Mouse (Mus musculus): ENCODE data around the gene Smo. TPM values are rescaled to one million over a fixed set of nuclear protein-coding genes. Genes with fewer than 3 reads are reported as not detected.

Smo gene
- polyA plus RNA-seq, 1 experiment from 2014 or later = 3.2 TPM

DNA sequence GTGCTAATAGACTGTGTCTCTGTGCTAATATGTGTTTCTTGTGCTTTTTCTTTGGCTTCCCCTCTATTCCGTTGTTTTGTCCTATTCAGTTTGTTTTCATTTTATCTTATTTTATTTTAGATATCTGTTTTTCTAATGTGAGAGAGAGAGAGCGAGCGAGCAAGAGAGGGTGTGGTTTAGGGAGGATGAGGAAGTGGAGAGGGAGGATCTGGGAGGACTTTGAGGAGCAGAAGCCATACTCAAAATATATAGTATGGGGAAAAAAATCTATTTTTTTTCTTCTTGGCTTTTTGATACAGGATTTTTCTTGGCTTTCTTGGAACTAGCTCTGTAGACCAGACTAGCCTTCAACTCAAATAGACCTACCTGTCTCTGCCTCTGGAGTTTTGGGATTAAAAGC is 7.3 kb upstream of the Smo start:
- whole genome bisulfite sequencing (ENCODE audit: insufficient replicate concordance) = 51% methylated on average over 3 of the region's 3 CpGs
- peaks cover 25% of the 10 kb centered on the region for H3K27me3 ChIP-seq
- H3K4me3 ChIP-seq (replicated peaks) = no peak overlapping the region
- ATAC-seq (ENCODE audit: insufficient read depth) = no peak
- H3K4me2 ChIP-seq = no peak overlapping the region
- H3K4me1 ChIP-seq (replicated peaks) = no peaks in the 10 kb centered on the region
- H3K27ac ChIP-seq (replicated peaks) = no peak overlapping the region
- no peaks in the 10 kb centered on the region for H3K36me3 ChIP-seq (replicated peaks)
- H3K9me3 ChIP-seq (replicated peaks) = no peaks in the 10 kb centered on the region
- no peak overlapping the region for H3K9ac ChIP-seq

GRCm38 (mm10) chr6:29729491-29729890 is 5.8 kb upstream of the Smo start:
- Histone ChIP-seq H3K4me1 (replicated peaks) (no peaks in the 10 kb centered on the region), H3K36me3 (replicated peaks) (no peaks in the 10 kb centered on the region), H3K9me3 (replicated peaks) (no peaks in the 10 kb centered on the region), H3K9ac (no peak overlapping the region), H3K4me3 (replicated peaks) (no peak overlapping the region), H3K4me2 (no peak overlapping the region), H3K27ac (replicated peaks) (no peak overlapping the region), H3K27me3 (peaks cover 36% of the 10 kb centered on the region)
- ATAC-seq (ENCODE audit: insufficient read depth) = no peak
- WGBS (ENCODE audit: insufficient replicate concordance) = 47% methylated on average over 1 of the region's 1 CpGs

DNA sequence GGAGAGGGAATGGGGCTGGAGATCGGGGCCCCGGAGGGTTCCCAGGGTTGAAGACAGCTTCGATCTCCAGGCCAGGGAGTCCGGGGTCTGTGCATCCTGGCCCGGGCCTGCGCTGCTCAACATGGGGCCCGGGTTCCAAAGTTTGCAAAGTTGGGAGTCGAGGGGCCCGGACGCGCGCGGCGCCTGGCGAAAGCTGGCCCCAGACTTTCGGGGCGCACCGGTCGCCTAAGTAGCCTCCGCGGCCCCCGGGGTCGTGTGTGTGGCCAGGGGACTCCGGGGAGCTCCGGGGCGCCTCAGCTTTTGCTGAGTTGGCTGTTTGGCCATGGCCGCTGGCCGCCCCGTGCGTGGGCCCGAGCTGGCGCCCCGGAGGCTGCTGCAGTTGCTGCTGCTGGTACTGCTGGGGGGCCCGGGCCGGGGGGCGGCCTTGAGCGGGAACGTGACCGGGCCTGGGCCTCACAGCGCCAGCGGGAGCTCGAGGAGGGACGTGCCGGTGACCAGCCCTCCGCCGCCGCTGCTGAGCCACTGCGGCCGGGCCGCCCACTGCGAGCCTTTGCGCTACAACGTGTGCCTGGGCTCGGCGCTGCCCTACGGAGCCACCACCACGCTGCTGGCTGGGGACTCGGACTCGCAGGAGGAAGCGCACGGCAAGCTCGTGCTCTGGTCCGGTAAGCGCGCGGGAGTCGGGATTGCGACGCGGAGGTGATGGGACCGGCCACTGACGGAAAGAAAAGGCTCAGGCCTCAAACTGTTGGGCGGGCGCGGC is 567 bp downstream of the Smo start:
- WGBS (ENCODE audit: insufficient replicate concordance) = under 1% methylated on average over 75 of the region's 75 CpGs
- peak overlapping the region; percentile 70 for H3K9ac ChIP-seq
- peak overlapping the region; percentile 96 for H3K4me2 ChIP-seq
- H3K36me3 ChIP-seq (replicated peaks) = no peaks in the 10 kb centered on the region
- H3K27me3 ChIP-seq = peaks cover 67% of the 10 kb centered on the region
- no peaks in the 10 kb centered on the region for H3K9me3 ChIP-seq (replicated peaks)
- H3K27ac ChIP-seq (replicated peaks) = peak overlapping the region; percentile 59
- ATAC-seq (ENCODE audit: insufficient read depth) = peak; percentile 66
- H3K4me1 ChIP-seq (replicated peaks) = peaks cover 27% of the 10 kb centered on the region
- peak overlapping the region; percentile 68 for H3K4me3 ChIP-seq (replicated peaks)

DNA sequence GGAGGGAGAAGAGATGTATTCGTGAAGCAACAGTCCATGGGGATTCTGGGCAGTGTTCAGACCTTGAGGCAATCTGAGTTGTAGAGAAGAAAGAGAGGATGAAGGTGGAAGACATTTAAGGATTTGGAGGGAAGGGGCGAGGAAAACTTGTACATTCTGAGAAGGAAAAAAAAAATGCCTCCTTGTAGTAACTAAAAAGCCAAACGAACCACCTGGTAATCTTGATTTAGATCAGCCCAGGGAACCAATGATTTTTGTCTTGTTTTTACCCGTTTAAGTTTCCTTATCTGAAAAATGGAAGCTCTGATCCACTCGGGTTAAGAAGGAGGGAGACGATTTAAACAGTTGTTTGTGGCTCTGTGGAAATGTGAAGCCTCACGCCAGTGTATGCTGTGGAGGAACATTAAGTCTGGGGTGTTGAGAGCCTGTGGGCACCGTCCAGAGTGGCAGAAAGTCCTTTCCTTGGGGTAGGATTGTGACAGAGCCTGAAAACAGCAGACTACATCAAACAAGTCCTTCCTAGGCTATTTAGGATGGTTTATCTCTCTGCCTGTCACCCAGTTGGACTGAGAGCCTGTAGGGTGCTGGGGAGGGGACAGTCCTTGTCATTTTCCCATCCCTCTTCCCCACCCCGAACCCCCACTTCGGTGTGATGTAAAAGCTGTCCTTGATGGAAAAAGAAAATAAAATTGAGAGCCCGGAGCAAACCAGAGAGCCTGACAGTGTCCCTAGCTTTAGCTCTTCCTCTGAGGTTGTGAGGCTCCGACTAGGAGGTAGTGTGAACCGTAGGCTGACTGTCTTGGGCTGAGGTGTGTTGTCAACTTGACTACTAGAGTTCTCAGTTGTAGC is 1.5 kb downstream of the Smo start:
- Histone ChIP-seq H3K27ac (replicated peaks) (no peak overlapping the region), H3K4me3 (replicated peaks) (peak overlapping the region; percentile 68), H3K27me3 (peaks cover 64% of the 10 kb centered on the region), H3K36me3 (replicated peaks) (no peaks in the 10 kb centered on the region), H3K9ac (peak overlapping the region; percentile 70), H3K9me3 (replicated peaks) (no peaks in the 10 kb centered on the region), H3K4me1 (replicated peaks) (peaks cover 27% of the 10 kb centered on the region), H3K4me2 (peak overlapping the region; percentile 96)
- no peak for ATAC-seq (ENCODE audit: insufficient read depth)
- WGBS (ENCODE audit: insufficient replicate concordance) = 14% methylated on average over 13 of the region's 13 CpGs

DNA sequence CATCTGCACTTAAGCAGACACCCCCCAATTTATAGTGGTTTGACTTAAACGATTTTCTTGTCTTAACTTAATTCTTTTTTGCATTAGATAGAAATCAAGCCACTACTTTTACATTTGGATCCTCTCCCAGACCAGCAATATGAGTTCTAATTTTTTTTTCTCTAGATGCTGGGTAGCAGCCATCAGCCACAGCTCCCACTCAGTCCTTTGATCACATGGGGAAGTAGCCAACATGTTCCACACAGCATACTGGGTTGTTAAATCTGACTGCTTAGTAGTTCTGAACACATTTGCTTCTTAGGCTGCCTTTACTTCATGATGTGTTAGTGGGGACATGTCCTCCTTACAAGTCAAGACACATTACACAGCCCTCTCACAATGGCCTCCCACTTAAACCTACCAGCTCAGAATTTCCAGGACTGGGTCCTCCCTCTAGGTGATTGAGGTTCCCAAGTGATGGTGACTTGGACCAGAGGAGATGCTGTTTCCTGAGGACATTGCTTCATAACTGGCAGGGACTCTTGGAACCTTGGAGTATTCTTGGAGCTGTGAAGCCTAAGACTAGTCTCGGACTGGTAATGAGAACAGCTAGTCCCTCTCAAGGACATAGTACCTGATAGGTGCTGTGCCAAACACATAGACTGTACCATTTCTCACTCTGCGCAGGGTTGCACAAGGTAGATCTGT is 16.3 kb downstream of the Smo start:
- Histone ChIP-seq H3K27me3 (no peaks in the 10 kb centered on the region), H3K9me3 (replicated peaks) (peaks cover 11% of the 10 kb centered on the region), H3K4me3 (replicated peaks) (no peak overlapping the region), H3K4me1 (replicated peaks) (no peaks in the 10 kb centered on the region), H3K36me3 (replicated peaks) (no peaks in the 10 kb centered on the region), H3K4me2 (no peak overlapping the region), H3K27ac (replicated peaks) (no peak overlapping the region), H3K9ac (no peak overlapping the region)
- no peak for ATAC-seq (ENCODE audit: insufficient read depth)
- 72% methylated on average over 3 of the region's 3 CpGs for WGBS (ENCODE audit: insufficient replicate concordance)

- no peaks in the 10 kb centered on the region for H3K27me3 ChIP-seq
- no peak for ATAC-seq (ENCODE audit: insufficient read depth)
- H3K36me3 ChIP-seq (replicated peaks) = 0 out of 2 replicates have a peak, but pooled peaks cover 3% of the 10 kb centered on the region
- H3K9ac ChIP-seq = no peak overlapping the region
- H3K4me1 ChIP-seq (replicated peaks) = no peaks in the 10 kb centered on the region
- H3K27ac ChIP-seq (replicated peaks) = no peak overlapping the region
- WGBS (ENCODE audit: insufficient replicate concordance) = 74% methylated on average over 11 of the region's 11 CpGs
- no peak overlapping the region for H3K4me3 ChIP-seq (replicated peaks)
- H3K4me2 ChIP-seq = no peak overlapping the region
- peaks cover 5% of the 10 kb centered on the region for H3K9me3 ChIP-seq (replicated peaks)
Observed at GRCm38 (mm10) chr6:29753336-29753735, 18.0 kb downstream of the Smo start.

- Histone ChIP-seq H3K4me3 (replicated peaks) (no peak overlapping the region), H3K4me2 (no peak overlapping the region), H3K4me1 (replicated peaks) (no peaks in the 10 kb centered on the region), H3K27ac (replicated peaks) (no peak overlapping the region), H3K36me3 (replicated peaks) (0 out of 2 replicates have a peak, but pooled peaks cover 3% of the 10 kb centered on the region), H3K9ac (no peak overlapping the region), H3K27me3 (no peaks in the 10 kb centered on the region), H3K9me3 (replicated peaks) (no peaks in the 10 kb centered on the region)
- ATAC-seq (ENCODE audit: insufficient read depth) = no peak
- WGBS (ENCODE audit: insufficient replicate concordance) = 71% methylated on average over 5 of the region's 5 CpGs
Observed at GRCm38 (mm10) chr6:29756001-29756400, 20.7 kb downstream of the Smo start.

DNA sequence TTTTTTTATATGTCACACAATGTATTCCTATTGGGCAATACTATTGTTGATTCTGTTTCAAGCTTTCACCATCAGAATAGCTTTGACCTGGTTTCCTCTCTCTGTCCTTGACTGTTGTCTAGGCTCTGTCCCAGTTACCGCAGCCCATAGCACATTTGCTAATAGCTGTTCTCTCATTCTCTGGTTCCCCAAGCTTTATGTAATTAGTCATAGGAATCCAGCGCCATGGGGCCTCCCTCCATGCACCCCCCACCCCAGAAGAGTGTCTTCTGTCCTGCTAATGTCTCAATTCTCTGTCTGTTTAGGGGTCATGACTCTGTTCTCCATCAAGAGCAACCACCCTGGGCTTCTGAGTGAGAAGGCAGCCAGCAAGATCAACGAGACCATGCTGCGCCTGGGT is 21.2 kb downstream of the Smo start:
- Histone ChIP-seq H3K4me3 (replicated peaks) (no peak overlapping the region), H3K9me3 (replicated peaks) (no peaks in the 10 kb centered on the region), H3K4me2 (no peak overlapping the region), H3K27me3 (no peaks in the 10 kb centered on the region), H3K36me3 (replicated peaks) (0 out of 2 replicates have a peak, but pooled peaks cover 3% of the 10 kb centered on the region), H3K27ac (replicated peaks) (no peak overlapping the region), H3K9ac (no peak overlapping the region), H3K4me1 (replicated peaks) (no peaks in the 10 kb centered on the region)
- no peak for ATAC-seq (ENCODE audit: insufficient read depth)
- 76% methylated on average over 4 of the region's 4 CpGs for WGBS (ENCODE audit: insufficient replicate concordance)

- H3K36me3 ChIP-seq (replicated peaks) = 0 out of 2 replicates have a peak, but pooled peaks cover 3% of the 10 kb centered on the region
- no peaks in the 10 kb centered on the region for H3K27me3 ChIP-seq
- no peak overlapping the region for H3K4me2 ChIP-seq
- 29% methylated on average over 4 of the region's 4 CpGs for WGBS (ENCODE audit: insufficient replicate concordance)
- no peak overlapping the region for H3K4me3 ChIP-seq (replicated peaks)
- H3K9me3 ChIP-seq (replicated peaks) = no peaks in the 10 kb centered on the region
- no peak for ATAC-seq (ENCODE audit: insufficient read depth)
- H3K9ac ChIP-seq = no peak overlapping the region
- H3K4me1 ChIP-seq (replicated peaks) = no peaks in the 10 kb centered on the region
- no peak overlapping the region for H3K27ac ChIP-seq (replicated peaks)
Observed at GRCm38 (mm10) chr6:29758417-29758816, 23.1 kb downstream of the Smo start.

DNA sequence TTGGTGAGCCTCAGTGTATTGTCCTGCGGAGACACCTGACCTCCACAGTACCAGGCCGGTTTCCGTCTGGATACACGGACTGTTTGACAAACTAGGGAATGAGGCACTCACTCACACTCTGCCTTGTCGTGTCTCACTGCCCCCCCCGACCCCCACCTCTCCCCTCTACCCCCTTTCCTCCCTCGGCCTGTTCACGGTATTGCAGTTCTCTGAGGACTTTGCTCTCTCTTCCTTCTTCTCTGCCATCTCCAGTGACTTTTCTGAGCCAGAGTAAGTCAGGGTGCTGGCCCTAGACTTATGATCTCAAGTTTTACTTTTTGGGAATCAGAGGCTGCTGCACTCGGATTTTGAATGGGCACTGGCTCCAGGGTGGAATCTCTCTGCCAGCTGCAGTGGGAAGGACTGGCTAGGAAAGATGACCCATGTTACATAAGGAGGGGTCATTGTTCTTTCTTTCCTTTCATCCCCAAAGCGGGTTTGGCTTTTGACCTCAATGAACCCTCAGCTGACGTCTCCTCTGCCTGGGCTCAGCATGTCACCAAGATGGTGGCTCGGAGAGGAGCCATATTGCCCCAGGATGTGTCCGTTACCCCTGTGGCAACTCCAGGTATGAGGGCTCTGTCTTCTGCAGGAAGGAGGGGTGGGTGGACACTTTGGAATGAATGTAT is 23.8 kb downstream of the Smo start:
- Histone ChIP-seq H3K4me3 (replicated peaks) (no peak overlapping the region), H3K4me1 (replicated peaks) (no peaks in the 10 kb centered on the region), H3K27me3 (no peaks in the 10 kb centered on the region), H3K27ac (replicated peaks) (no peak overlapping the region), H3K4me2 (no peak overlapping the region), H3K9me3 (replicated peaks) (no peaks in the 10 kb centered on the region), H3K36me3 (replicated peaks) (0 out of 2 replicates have a peak, but pooled peaks cover 3% of the 10 kb centered on the region), H3K9ac (no peak overlapping the region)
- 0 out of 2 replicates have a peak, but pooled peaks have one; percentile 12 for ATAC-seq (ENCODE audit: insufficient read depth)
- 70% methylated on average over 13 of the region's 13 CpGs for WGBS (ENCODE audit: insufficient replicate concordance)
